9 mouse cellular contexts compared by ENCODE assay signal in genomic region chr19:36477151-36477550, GRCm38 (mm10).
DNase-seq lines count a peak whose midpoint lies in the region; ATAC-seq and TF ChIP-seq lines count a peak whose summit lies in the region.
"Had no signal": no experiment of that assay in that cellular context is flagged by ENCODE, and none has a peak within 500 bp of the region (broad histone marks: within the 10 kb centered on the region; RNA-seq: fewer than 3 reads in every experiment).

No protein-coding gene starts in this region.

- peak overlapping the region; percentile 88 for H3K27ac ChIP-seq in thymus, adult 2 months (ENCODE audit: control insufficient read depth, insufficient read depth, low read length)
- no peak overlapping the region for H3K27ac ChIP-seq in midbrain, postnatal 0 days (ENCODE audit: low read depth, low read length)
- no peak overlapping the region for H3K27ac ChIP-seq in hindbrain, embryonic 13.5 days
- H3K27ac ChIP-seq: limb, embryonic 15.5 days had no signal

- no peak for ATAC-seq in midbrain, postnatal 0 days (ENCODE audit: low FRiP score)
- ATAC-seq in hindbrain, embryonic 13.5 days (ENCODE audit: low FRiP score): no peak

- no peak overlapping the region for H3K9ac ChIP-seq in midbrain, postnatal 0 days (replicated peaks; ENCODE audit: low read length, poor library complexity, severe bottlenecking)
- no peak overlapping the region for H3K9ac ChIP-seq in hindbrain, embryonic 13.5 days
- H3K9ac ChIP-seq: limb, embryonic 15.5 days had no signal

- TF ChIP-seq CTCF in thymus, adult 2 months (IDR thresholded peaks at IDR 0.05; ENCODE audit: borderline replicate concordance, control insufficient read depth, extremely low read depth, insufficient read depth, low read length, poor library complexity): no peak
- no peak for TF ChIP-seq CTCF in midbrain, postnatal 0 days (IDR thresholded peaks at IDR 0.05)

- no peaks in the 10 kb centered on the region for H3K36me3 ChIP-seq in thymus, adult 2 months (ENCODE audit: control insufficient read depth, insufficient read depth, low read length)
- no peaks in the 10 kb centered on the region for H3K36me3 ChIP-seq in midbrain, postnatal 0 days (ENCODE audit: insufficient read depth, low read length)
- no peaks in the 10 kb centered on the region for H3K36me3 ChIP-seq in hindbrain, embryonic 13.5 days
- H3K36me3 ChIP-seq: limb, embryonic 15.5 days had no signal

- 22% methylated on average over 9 of the region's 9 CpGs for WGBS in thymus, adult 2 months
- 65% methylated on average over 9 of the region's 9 CpGs for WGBS in midbrain, postnatal 0 days
- WGBS in hindbrain, embryonic 13.5 days: 66% methylated on average over 9 of the region's 9 CpGs

- H3K9me3 ChIP-seq in midbrain, postnatal 0 days (ENCODE audit: low read length): no peaks in the 10 kb centered on the region
- no peaks in the 10 kb centered on the region for H3K9me3 ChIP-seq in hindbrain, embryonic 13.5 days
- H3K9me3 ChIP-seq: limb, embryonic 15.5 days had no signal

- no peak for TF ChIP-seq POLR2A in thymus, adult 2 months (IDR thresholded peaks at IDR 0.05; ENCODE audit: control insufficient read depth, extremely low read depth, insufficient read depth, low read length, poor library complexity)

- DNase-seq in adrenal gland, postnatal 36 days: peak; percentile 37 to 52
- no peak for DNase-seq in adrenal gland, adult 8-10 months
- DNase-seq in layer of hippocampus, adult 18-20 months (ENCODE audit: low spot score in 2 of 2): peak; percentile 58 to 75
- no peak for DNase-seq in layer of hippocampus, postnatal 25 days (ENCODE audit: extremely low spot score in 1 of 2, low spot score in 1 of 2)
- peak; percentile 76 for DNase-seq in induced T-regulatory cell, adult 2 months (ENCODE audit: low read depth)
- DNase-seq in thymus, adult 2 months: peak; percentile 46
- no peak for DNase-seq in midbrain, postnatal 0 days (ENCODE audit: low spot score)

- peaks cover 24% of the 10 kb centered on the region for H3K4me1 ChIP-seq in thymus, adult 2 months (replicated peaks; ENCODE audit: control insufficient read depth, insufficient read depth, low read length)
- H3K4me1 ChIP-seq in midbrain, postnatal 0 days (ENCODE audit: insufficient read depth, low read length): 0 out of 2 replicates have a peak, but pooled peaks cover 2% of the 10 kb centered on the region
- no peaks in the 10 kb centered on the region for H3K4me1 ChIP-seq in hindbrain, embryonic 13.5 days (replicated peaks)
- H3K4me1 ChIP-seq: limb, embryonic 15.5 days had no signal

- H3K4me3 ChIP-seq in thymus, adult 2 months (ENCODE audit: control insufficient read depth, insufficient read depth, low read length): peak overlapping the region; percentile 18; the same call in 1 of the 2 replicates
- no peak overlapping the region for H3K4me3 ChIP-seq in midbrain, postnatal 0 days (ENCODE audit: low read depth, low read length)
- no peak overlapping the region for H3K4me3 ChIP-seq in hindbrain, embryonic 13.5 days
- H3K4me3 ChIP-seq: limb, embryonic 15.5 days had no signal

- no peaks in the 10 kb centered on the region for H3K27me3 ChIP-seq in thymus, adult 2 months (ENCODE audit: control insufficient read depth, insufficient read depth, low read length)
- no peaks in the 10 kb centered on the region for H3K27me3 ChIP-seq in midbrain, postnatal 0 days (ENCODE audit: insufficient read depth, low read length)
- H3K27me3 ChIP-seq in hindbrain, embryonic 13.5 days: no peaks in the 10 kb centered on the region
- H3K27me3 ChIP-seq: limb, embryonic 15.5 days had no signal

- H3K4me2 ChIP-seq in midbrain, postnatal 0 days (ENCODE audit: low read depth, low read length, poor library complexity, severe bottlenecking): no peak overlapping the region
- no peak overlapping the region for H3K4me2 ChIP-seq in hindbrain, embryonic 13.5 days
- H3K4me2 ChIP-seq: limb, embryonic 15.5 days had no signal

Comparison
In these comparisons a context has a peak if more than half of its experiments do, and no peak if none do; other contexts are left out.
1. DNase-seq: peak in adrenal gland, postnatal 36 days (2 of 2), layer of hippocampus, adult 18-20 months (2 of 2), induced T-regulatory cell, adult 2 months (single experiment) and thymus, adult 2 months (single experiment); none in adrenal gland, adult 8-10 months (single experiment), layer of hippocampus, postnatal 25 days (0 of 2) and midbrain, postnatal 0 days (single experiment).